Mouse (Mus musculus): ENCODE measurements around the gene Lnx2.

GRCm38 (mm10) chr5:147117027-147117426 is 40.6 kb upstream of the Lnx2 start:
- TF ChIP-seq ZC3H11A (IDR thresholded peaks at IDR 0.05; ENCODE audit: borderline replicate concordance, low read depth, low read length) (no peak), ZNF384 (IDR thresholded peaks at IDR 0.05; ENCODE audit: low read depth, low read length) (no peak)

All from ES-E14 (cell line).